Mouse (Mus musculus): ENCODE data around the gene Chsy1.

The Chsy1 gene

GRCm38 (mm10) chr7:66108961-66109854, at the start of gene Chsy1:
Gene Chsy1 (plus strand): TSS chr7:66109515.
- peak; percentile 74 for DNase-seq (ENCODE audit: low read depth)

- DNase-seq (ENCODE audit: low read depth), result peak; percentile 44
Observed at GRCm38 (mm10) chr7:66060066-66060956, 49.0 kb upstream of the Chsy1 start.

- no peak for DNase-seq (ENCODE audit: low read depth)
Observed at GRCm38 (mm10) chr7:66061057-66061456, 48.3 kb upstream of the Chsy1 start.

- no peak for DNase-seq (ENCODE audit: low read depth)
Observed at GRCm38 (mm10) chr7:66076411-66076810, 32.9 kb upstream of the Chsy1 start.

GRCm38 (mm10) chr7:66079364-66080230, 29.7 kb upstream of the Chsy1 start, which contains the start of gene Selenos:
Gene Selenos (plus strand): TSS chr7:66079649.
- DNase-seq (ENCODE audit: low read depth), result peak; percentile 97

DNA sequence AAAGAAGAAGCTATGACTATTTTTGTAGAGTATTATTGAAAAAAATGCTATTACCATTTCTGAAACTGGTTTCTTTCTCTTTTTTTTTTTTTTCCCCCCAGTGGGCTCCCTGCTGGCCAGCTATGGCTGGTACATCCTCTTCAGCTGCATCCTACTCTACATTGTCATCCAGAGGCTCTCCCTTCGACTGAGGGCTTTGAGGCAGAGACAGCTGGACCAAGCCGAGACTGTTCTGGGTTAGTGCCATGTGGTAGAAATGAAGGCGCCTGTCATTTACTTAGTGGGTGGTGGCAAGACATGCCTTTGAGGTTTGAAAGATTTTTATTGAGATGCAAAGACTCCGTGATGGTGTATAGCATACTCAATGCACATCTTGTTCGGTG, 29.1 kb upstream of the Chsy1 start:
- no peak for DNase-seq (ENCODE audit: low read depth)

GRCm38 (mm10) chr7:66083757-66084156, 25.6 kb upstream of the Chsy1 start:
- DNase-seq (ENCODE audit: low read depth), result no peak

- DNase-seq (ENCODE audit: low read depth), result no peak
Observed at GRCm38 (mm10) chr7:66084546-66084945, 24.8 kb upstream of the Chsy1 start.

- DNase-seq (ENCODE audit: low read depth), result no peak
Observed at GRCm38 (mm10) chr7:66087652-66088051, 21.7 kb upstream of the Chsy1 start.

- DNase-seq (ENCODE audit: low read depth), result no peak
Observed at GRCm38 (mm10) chr7:66088077-66088476, 21.2 kb upstream of the Chsy1 start.

DNA sequence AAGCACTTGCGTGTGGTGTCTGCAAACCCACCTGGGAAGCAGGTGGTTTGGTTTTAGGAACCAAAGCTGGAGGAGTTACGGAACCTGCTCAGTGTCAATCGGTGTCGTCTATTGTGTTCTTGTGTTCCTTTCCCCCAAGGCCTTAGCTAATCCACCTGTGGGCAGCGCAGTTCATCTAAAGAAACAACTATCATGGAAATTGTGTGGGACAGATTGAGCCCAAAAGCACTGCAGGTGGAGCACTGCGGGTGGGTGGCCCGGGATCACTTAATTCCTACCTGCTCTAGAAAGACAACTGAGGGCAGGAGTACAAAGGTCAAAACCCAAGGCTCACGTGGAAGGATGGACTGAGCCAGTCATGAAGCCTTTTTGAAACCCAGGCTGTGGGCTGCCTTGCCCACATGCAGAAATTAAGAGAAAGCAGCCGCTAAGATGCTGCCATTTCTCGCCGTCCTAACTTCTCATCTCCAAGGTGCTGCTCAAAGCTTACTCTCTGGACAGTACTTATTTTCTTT, 18.6 kb upstream of the Chsy1 start:
- no peak for DNase-seq (ENCODE audit: low read depth)

- no peak for DNase-seq (ENCODE audit: low read depth)
Observed at GRCm38 (mm10) chr7:66091553-66091952, 17.8 kb upstream of the Chsy1 start.

- no peak for DNase-seq (ENCODE audit: low read depth)
Observed at GRCm38 (mm10) chr7:66092656-66093055, 16.7 kb upstream of the Chsy1 start.

- DNase-seq (ENCODE audit: low read depth), result no peak
Observed at GRCm38 (mm10) chr7:66094141-66094540, 15.2 kb upstream of the Chsy1 start.

GRCm38 (mm10) chr7:66098803-66099202, 10.5 kb upstream of the Chsy1 start:
- DNase-seq (ENCODE audit: low read depth), result no peak

GRCm38 (mm10) chr7:66101866-66102265, 7.4 kb upstream of the Chsy1 start:
- DNase-seq (ENCODE audit: low read depth), result no peak

DNA sequence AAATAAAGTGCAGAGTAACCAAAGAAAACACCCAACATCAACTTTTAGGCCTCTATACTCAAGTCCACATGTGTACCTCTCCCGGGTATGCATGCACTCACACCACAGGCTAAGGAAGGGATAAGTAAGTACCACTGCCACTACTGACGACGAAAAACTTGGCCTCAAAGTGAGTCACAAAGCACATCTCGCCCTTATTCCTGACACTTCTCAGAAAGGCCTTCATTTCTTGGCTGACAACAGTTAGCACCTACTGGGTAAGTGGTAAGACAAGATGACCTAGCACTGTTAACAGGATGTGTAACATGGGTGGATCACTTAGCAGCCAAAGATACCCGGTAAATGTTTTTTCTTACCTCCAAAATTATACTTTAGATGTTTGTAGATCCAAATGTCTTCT, 4.8 kb upstream of the Chsy1 start:
- DNase-seq (ENCODE audit: low read depth), result no peak

DNA sequence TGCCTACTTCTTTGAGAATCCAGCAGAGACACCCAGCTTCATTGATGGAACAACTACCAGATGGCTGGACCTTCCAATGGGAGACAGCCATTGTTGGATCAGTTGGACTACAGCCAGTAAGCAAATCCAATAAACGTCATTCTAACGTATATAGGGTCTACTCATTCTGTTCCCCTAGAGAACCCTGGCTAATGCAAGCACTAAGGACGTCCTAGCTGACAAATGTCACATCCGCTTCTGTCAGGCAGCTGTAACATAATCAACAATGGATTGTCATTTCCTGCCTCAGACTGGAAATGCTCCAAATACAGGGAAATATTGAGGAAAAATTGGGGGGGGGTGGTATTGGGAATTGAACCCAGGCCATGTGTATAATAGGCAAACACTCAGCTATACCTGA, 3.5 kb upstream of the Chsy1 start:
- no peak for DNase-seq (ENCODE audit: low read depth)

DNA sequence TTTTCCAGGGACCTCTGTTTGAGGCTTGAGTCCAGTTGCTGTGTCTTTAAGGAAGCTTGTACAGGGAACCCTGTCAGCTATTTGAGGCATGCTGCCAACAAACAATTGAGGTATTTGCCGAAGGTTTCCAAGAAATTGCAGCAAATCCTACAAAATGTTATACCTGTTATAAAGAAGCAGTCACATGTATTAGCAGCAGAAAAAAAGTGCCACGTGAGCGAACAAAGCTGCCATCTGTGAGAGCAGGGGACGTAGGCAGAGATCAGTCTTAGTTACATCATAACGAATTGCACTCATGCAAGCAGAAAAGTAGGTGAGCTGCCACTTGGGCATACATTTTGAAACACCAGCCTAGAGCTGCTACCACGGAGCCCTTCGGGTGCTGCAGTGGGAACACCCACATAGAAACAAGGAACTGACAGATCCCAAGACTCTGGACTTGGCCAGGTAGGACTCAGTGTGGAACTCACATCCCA, 2.7 kb upstream of the Chsy1 start:
- no peak for DNase-seq (ENCODE audit: low read depth)

DNA sequence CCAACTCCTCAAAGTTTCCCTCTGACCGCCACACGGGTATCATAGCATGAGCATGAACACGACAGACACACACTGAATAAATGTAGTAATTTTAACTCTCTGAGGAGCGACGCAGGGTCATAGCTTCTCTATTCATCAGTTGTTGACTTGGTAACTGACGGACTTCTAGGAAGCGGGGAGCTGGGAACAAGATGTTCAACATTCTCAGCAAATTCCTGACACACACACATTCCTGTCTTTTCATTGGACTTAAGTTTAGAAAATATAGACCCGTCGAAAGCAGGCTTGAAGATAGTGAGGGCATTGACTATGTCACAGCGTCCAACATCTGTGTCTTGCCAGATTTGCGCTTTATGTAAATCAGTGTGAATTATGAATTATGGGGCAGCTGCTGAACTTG, 2.1 kb upstream of the Chsy1 start:
- no peak for DNase-seq (ENCODE audit: low read depth)

DNA sequence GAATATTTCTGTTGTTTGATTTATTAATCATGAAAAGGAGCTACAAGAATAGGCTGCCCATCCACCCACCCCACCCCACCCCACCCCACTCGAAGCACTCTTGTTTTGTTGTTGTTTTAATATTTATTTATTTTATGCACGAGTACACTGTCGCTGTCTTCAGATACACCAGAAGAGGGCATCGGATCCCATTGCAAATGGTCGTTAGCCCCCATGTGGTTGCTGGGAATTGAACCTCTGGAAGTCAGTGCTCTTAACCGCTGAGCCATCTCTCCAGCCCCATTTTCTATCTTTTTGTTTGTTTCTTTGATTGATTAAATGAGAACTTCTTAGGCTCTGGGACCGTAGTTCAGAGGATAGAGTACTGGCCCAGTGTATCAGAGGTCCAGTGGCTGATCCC, 1.4 kb upstream of the Chsy1 start:
- DNase-seq (ENCODE audit: low read depth), result no peak

Measured in fibroblast of lung, adult 2 months (primary cell).